ENCODE assay signal across 11 mouse cellular contexts in the genomic region with DNA sequence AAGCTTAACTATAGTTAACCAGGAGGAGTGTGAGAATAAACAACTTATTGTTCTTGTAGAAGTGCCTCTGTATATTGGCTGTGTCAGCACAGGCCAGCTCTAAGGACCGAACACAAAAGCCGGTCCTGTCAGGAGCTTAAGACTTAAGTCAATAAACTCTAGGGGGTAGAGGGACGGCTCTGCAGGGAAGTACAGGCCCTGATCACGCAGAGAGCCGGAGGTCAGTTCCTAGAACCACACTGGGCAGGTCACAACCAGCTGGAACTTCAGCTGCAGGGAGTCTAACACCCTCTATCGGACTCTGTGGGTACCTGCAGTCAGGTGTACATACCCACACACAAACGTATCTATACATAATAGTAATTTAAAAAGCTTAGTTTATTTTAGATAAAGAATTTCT. TPM values are rescaled to one million over a fixed set of nuclear protein-coding genes. Genes with fewer than 3 reads are reported as not detected.
"Had no signal": no experiment of that assay in that cellular context is flagged by ENCODE, and none has a peak within 500 bp of the region (broad histone marks: within the 10 kb centered on the region; RNA-seq: fewer than 3 reads in every experiment).

No protein-coding gene starts in this region.

- H3K4me2 ChIP-seq: limb, embryonic 12.5 days; midbrain, embryonic 12.5 days had no signal

- DNase-seq: kidney, adult 11 months; layer of hippocampus, adult 9-11 months; layer of hippocampus, postnatal 36 days; lung, postnatal 14 days; right cerebral cortex, postnatal 25 days; thymus, postnatal 36 days had no signal

- H3K9me3 ChIP-seq: limb, embryonic 12.5 days; midbrain, embryonic 12.5 days had no signal

- H3K9ac ChIP-seq: limb, embryonic 12.5 days; liver, embryonic 14.5 days; midbrain, embryonic 12.5 days had no signal

- H3K4me1 ChIP-seq: limb, embryonic 12.5 days; midbrain, embryonic 12.5 days had no signal

- H3K27me3 ChIP-seq: limb, embryonic 12.5 days; midbrain, embryonic 12.5 days had no signal

- H3K4me3 ChIP-seq: limb, embryonic 12.5 days; midbrain, embryonic 12.5 days had no signal

- ATAC-seq: hindbrain, postnatal 0 days; midbrain, embryonic 16.5 days had no signal

- H3K27ac ChIP-seq: hindbrain, postnatal 0 days; limb, embryonic 12.5 days; liver, embryonic 14.5 days; midbrain, embryonic 12.5 days had no signal

RNA-seq across cellular contexts. Expression of gene D930020B18Rik, which starts 25.5 kb away (rescaled TPM):
- polyA plus RNA-seq: midbrain, embryonic 12.5 days had no signal
